In the genomic region with DNA sequence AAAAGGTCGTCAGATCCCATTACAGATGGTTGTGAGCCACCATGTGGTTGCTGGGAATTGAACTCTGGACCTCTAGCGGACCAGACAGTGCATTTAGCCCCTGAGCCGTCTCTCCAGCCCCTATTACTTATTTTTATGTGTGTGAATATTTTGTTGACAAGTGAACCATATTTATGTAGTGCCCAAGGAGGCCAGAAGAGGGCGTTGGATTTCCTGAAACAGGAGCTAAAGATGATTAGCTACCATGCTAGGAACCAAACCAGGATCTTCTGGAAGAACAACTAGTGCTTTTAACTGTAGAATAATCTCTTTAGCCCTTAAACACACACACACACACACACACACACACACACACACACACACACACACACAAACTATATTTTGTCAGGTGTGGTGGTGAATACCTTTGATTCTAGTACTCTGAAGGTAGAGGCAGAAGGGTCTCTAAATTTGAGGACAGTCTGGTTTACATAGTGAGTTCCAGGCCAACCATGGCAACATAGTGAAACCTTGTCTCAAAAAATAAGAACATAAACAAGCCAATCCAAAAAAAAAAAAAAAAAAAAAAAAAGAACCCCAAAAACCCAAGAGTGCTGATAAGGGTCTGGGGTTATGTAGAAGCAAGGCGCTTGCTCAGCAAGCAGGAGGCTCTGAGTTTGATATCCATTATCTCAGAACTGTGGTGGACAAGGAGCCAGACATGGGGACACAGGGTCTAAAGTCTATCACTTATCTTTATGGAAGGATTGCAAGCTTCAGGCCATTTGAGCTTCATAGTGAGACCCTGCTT, we compare ENCODE assay signal across 11 mouse cellular contexts. TPM values are rescaled to one million over a fixed set of nuclear protein-coding genes. Genes with fewer than 3 reads are reported as not detected.
DNase-seq lines count a peak whose midpoint lies in the region; ATAC-seq and TF ChIP-seq lines count a peak whose summit lies in the region.
"Had no signal": no experiment of that assay in that cellular context is flagged by ENCODE, and none has a peak within 500 bp of the region (broad histone marks: within the 10 kb centered on the region; RNA-seq: fewer than 3 reads in every experiment).

No protein-coding gene starts in this region.

- no peak overlapping the region for H3K4me2 ChIP-seq in midbrain, postnatal 0 days (ENCODE audit: low read depth, low read length, poor library complexity, severe bottlenecking)
- no peak overlapping the region for H3K4me2 ChIP-seq in midbrain, embryonic 13.5 days (replicated peaks)
- no peak overlapping the region for H3K4me2 ChIP-seq in intestine, embryonic 16.5 days (ENCODE audit: low read depth, low read length)
- H3K4me2 ChIP-seq: forebrain, embryonic 15.5 days had no signal

- peak; percentile 23; the same call in 1 of the 2 replicates for TF ChIP-seq CTCF in midbrain, postnatal 0 days (IDR thresholded peaks at IDR 0.05)

- ATAC-seq in midbrain, postnatal 0 days (ENCODE audit: low FRiP score) = no peak
- no peak for ATAC-seq in midbrain, embryonic 13.5 days
- ATAC-seq in intestine, embryonic 16.5 days = peak; percentile 71
- ATAC-seq: forebrain, embryonic 15.5 days had no signal

- peak; percentile 28 for DNase-seq in embryo, embryonic 10.5 days (ENCODE audit: low spot score)
- no peak for DNase-seq in embryo, embryonic 9.5 days (ENCODE audit: extremely low spot score)
- no peak for DNase-seq in midbrain, postnatal 0 days (ENCODE audit: low spot score)
- DNase-seq in spleen, postnatal 10 days (ENCODE audit: low spot score in 2 of 2) = peak; percentile 40 to 76
- DNase-seq in frontal cortex, postnatal 25 days (ENCODE audit: low spot score in 2 of 2) = no peak
- no peak for DNase-seq in adrenal gland, adult 18-20 months (ENCODE audit: low spot score in 2 of 2)
- DNase-seq: heart, postnatal 4 days; left cerebral cortex, postnatal 4 days had no signal

- no peak overlapping the region for H3K9ac ChIP-seq in midbrain, postnatal 0 days (replicated peaks; ENCODE audit: low read length, poor library complexity, severe bottlenecking)
- no peak overlapping the region for H3K9ac ChIP-seq in midbrain, embryonic 13.5 days (replicated peaks)
- no peak overlapping the region for H3K9ac ChIP-seq in intestine, embryonic 16.5 days (ENCODE audit: low read depth, low read length)
- H3K9ac ChIP-seq: forebrain, embryonic 15.5 days had no signal

- WGBS in midbrain, postnatal 0 days = 72% methylated on average over 5 of the region's 5 CpGs
- WGBS in midbrain, embryonic 13.5 days = 70% methylated on average over 5 of the region's 5 CpGs
- WGBS in intestine, embryonic 16.5 days = 58% methylated on average over 5 of the region's 5 CpGs

- no peaks in the 10 kb centered on the region for H3K4me1 ChIP-seq in midbrain, postnatal 0 days (ENCODE audit: insufficient read depth, low read length)
- peaks cover 3% of the 10 kb centered on the region; the same call in 1 of the 2 replicates for H3K4me1 ChIP-seq in midbrain, embryonic 13.5 days (replicated peaks)
- H3K4me1 ChIP-seq in intestine, embryonic 16.5 days (ENCODE audit: control insufficient read depth, insufficient read depth, low read length) = no peaks in the 10 kb centered on the region; the same call in 1 of the 2 replicates

- H3K27me3 ChIP-seq in midbrain, postnatal 0 days (ENCODE audit: insufficient read depth, low read length) = no peaks in the 10 kb centered on the region
- no peaks in the 10 kb centered on the region for H3K27me3 ChIP-seq in midbrain, embryonic 13.5 days
- no peaks in the 10 kb centered on the region for H3K27me3 ChIP-seq in intestine, embryonic 16.5 days (replicated peaks; ENCODE audit: control insufficient read depth, insufficient read depth, low read length)
- H3K27me3 ChIP-seq: forebrain, embryonic 15.5 days had no signal

- H3K9me3 ChIP-seq in midbrain, postnatal 0 days (ENCODE audit: low read length) = no peaks in the 10 kb centered on the region
- no peaks in the 10 kb centered on the region for H3K9me3 ChIP-seq in midbrain, embryonic 13.5 days
- no peaks in the 10 kb centered on the region for H3K9me3 ChIP-seq in intestine, embryonic 16.5 days (ENCODE audit: control insufficient read depth, low read length)
- H3K9me3 ChIP-seq: forebrain, embryonic 15.5 days had no signal

- no peak overlapping the region for H3K27ac ChIP-seq in midbrain, postnatal 0 days (ENCODE audit: low read depth, low read length)
- no peak overlapping the region for H3K27ac ChIP-seq in midbrain, embryonic 13.5 days
- no peak overlapping the region for H3K27ac ChIP-seq in intestine, embryonic 16.5 days (ENCODE audit: low read length)
- H3K27ac ChIP-seq: forebrain, embryonic 15.5 days had no signal

- H3K4me3 ChIP-seq in midbrain, postnatal 0 days (ENCODE audit: low read depth, low read length) = no peak overlapping the region
- H3K4me3 ChIP-seq in midbrain, embryonic 13.5 days (replicated peaks) = no peak overlapping the region
- no peak overlapping the region for H3K4me3 ChIP-seq in intestine, embryonic 16.5 days (ENCODE audit: low read length)
- H3K4me3 ChIP-seq: forebrain, embryonic 15.5 days had no signal

- no peaks in the 10 kb centered on the region for H3K36me3 ChIP-seq in midbrain, postnatal 0 days (ENCODE audit: insufficient read depth, low read length)
- peaks cover 12% of the 10 kb centered on the region; the same call in 1 of the 2 replicates for H3K36me3 ChIP-seq in midbrain, embryonic 13.5 days
- H3K36me3 ChIP-seq in intestine, embryonic 16.5 days (ENCODE audit: control insufficient read depth, insufficient read depth, low read length) = peaks cover 3% of the 10 kb centered on the region; the same call in 1 of the 2 replicates

RNA-seq across cellular contexts. Expression of gene Fam222b, which starts 8.7 kb away (rescaled TPM):
- 27.2 and 34.5 TPM in 2 replicates for total RNA-seq in midbrain, postnatal 0 days (2014; rRNA removed)
- 28.2 and 29.1 TPM in 2 replicates for polyA plus RNA-seq in midbrain, postnatal 0 days (2015; fragmentation: Nextera tagmentation; extraction: Ambion mirVana)
- 29.3 and 30.7 TPM in 2 replicates for polyA plus RNA-seq in midbrain, embryonic 13.5 days (2015; fragmentation: Nextera tagmentation; extraction: Ambion mirVana)
- 14.2 and 16.1 TPM in 2 replicates for polyA plus RNA-seq in intestine, embryonic 16.5 days (2015; fragmentation: Nextera tagmentation; extraction: Ambion mirVana)
- total RNA-seq in adrenal gland, adult 18-20 months (2021) = 10 to 100 TPM; 19.3 to 22.1 TPM

RNA-seq across cellular contexts. Expression of gene Eral1, which starts 23.0 kb away (rescaled TPM):
- 30.7 and 39.2 TPM in 2 replicates for total RNA-seq in midbrain, postnatal 0 days (2014; rRNA removed)
- 26.1 and 27.4 TPM in 2 replicates for polyA plus RNA-seq in midbrain, postnatal 0 days (2015; fragmentation: Nextera tagmentation; extraction: Ambion mirVana)
- 32.7 and 33.8 TPM in 2 replicates for polyA plus RNA-seq in midbrain, embryonic 13.5 days (2015; fragmentation: Nextera tagmentation; extraction: Ambion mirVana)
- 29.2 and 31.2 TPM in 2 replicates for polyA plus RNA-seq in intestine, embryonic 16.5 days (2015; fragmentation: Nextera tagmentation; extraction: Ambion mirVana)
- total RNA-seq in adrenal gland, adult 18-20 months (2021) = 10 to 100 TPM; 27.8 to 31.7 TPM

Comparison
In these comparisons a context has a peak if more than half of its experiments do, and no peak if none do; other contexts are left out.
1. DNase-seq: peak in embryo, embryonic 10.5 days (single experiment) and spleen, postnatal 10 days (2 of 2); none in embryo, embryonic 9.5 days (single experiment), midbrain, postnatal 0 days (single experiment), frontal cortex, postnatal 25 days (0 of 2) and adrenal gland, adult 18-20 months (0 of 2).